Mouse (Mus musculus) lung, postnatal 0 days (tissue): ENCODE data around the gene Glycam1.

Source experiments
- CTCF ChIP-seq: IDR thresholded peaks from 2 replicates; pipeline ENCODE4 v1.5.1; 2016; ENCODE audit warnings: antibody characterized with exemption, mild to moderate bottlenecking
- EP300 ChIP-seq: IDR thresholded peaks from 2 replicates; pipeline ENCODE4 v1.6.1; 2016; ENCODE audit warnings: antibody characterized with exemption, mild to moderate bottlenecking, control low read depth

DNA sequence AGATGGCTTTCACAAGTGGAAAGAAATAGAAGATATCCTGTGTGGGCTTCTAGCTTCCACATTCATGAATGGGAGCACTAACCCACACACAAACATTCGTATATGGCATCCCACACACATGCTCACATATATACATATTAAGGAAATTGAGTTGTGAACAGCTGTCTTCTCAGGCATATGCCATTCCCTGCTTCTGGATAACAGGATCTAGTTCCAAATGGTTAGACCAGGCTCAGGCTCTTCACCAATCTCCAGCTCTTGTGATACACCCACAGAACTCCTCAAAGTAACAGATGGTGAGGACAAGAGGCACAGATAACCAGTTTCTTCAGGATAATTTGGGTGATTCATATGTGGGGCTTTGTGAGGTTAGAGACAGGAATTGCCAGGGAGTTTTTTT, 39.6 kb upstream of the Glycam1 start:
- no peak for TF ChIP-seq CTCF
- TF ChIP-seq EP300 = no peak
